ENCODE assay signal across 8 mouse cellular contexts in genomic region chr6:134928096-134928888, GRCm38 (mm10). TPM values are rescaled to one million over a fixed set of nuclear protein-coding genes. Genes with fewer than 3 reads are reported as not detected.
DNase-seq lines count a peak whose midpoint lies in the region; ATAC-seq lines count a peak whose summit lies in the region.

No protein-coding gene starts in this region.

- intact Hi-C loops in left cerebral cortex, postnatal 10 days (cut with DNase I): no loop called here

- H3K36me3 ChIP-seq in hindbrain, embryonic 15.5 days: no peaks in the 10 kb centered on the region

- DNase-seq in ZHBTc4 (ENCODE audit: low read depth, low spot score): peak; percentile 95
- DNase-seq in cerebellum, postnatal 25 days: peak; percentile 84 to 85
- peak; percentile 50 to 58 for DNase-seq in frontal cortex, postnatal 36 days (ENCODE audit: low spot score in 2 of 2)
- DNase-seq in left cerebral cortex, postnatal 10 days (ENCODE audit: extremely low spot score in 1 of 2, low spot score in 2 of 2): peak; percentile 62 to 89
- DNase-seq in right cerebral cortex, postnatal 10 days (ENCODE audit: low spot score in 2 of 2): peak; percentile 83 to 90
- DNase-seq in urinary bladder, postnatal 14 days (ENCODE audit: low spot score): peak; percentile 91

- peak overlapping the region; percentile 88 for H3K27ac ChIP-seq in hindbrain, embryonic 15.5 days (replicated peaks)

- peaks cover 30% of the 10 kb centered on the region for H3K4me1 ChIP-seq in hindbrain, embryonic 15.5 days (replicated peaks)

- H3K4me3 ChIP-seq in hindbrain, embryonic 15.5 days: peak overlapping the region; percentile 65

- no peaks in the 10 kb centered on the region for H3K27me3 ChIP-seq in hindbrain, embryonic 15.5 days

- H3K4me2 ChIP-seq in hindbrain, embryonic 15.5 days: peak overlapping the region; percentile 84

- ATAC-seq in hindbrain, embryonic 15.5 days (ENCODE audit: low FRiP score, low read depth): peak; percentile 91
- ATAC-seq in megakaryocyte progenitor cell, adult 5-6 weeks (replicated peaks; ENCODE audit: poor library complexity): peak; percentile 58

- under 1% methylated on average over 63 of the region's 63 CpGs for WGBS in hindbrain, embryonic 15.5 days

- peak overlapping the region; percentile 52 for H3K9ac ChIP-seq in hindbrain, embryonic 15.5 days

- H3K9me3 ChIP-seq in hindbrain, embryonic 15.5 days: no peaks in the 10 kb centered on the region

RNA-seq across cellular contexts. Expression of gene Cdkn1b, which starts 8.1 kb away (rescaled TPM):
- 17.0 and 21.8 TPM in 2 replicates for polyA plus RNA-seq in hindbrain, embryonic 15.5 days (2015; fragmentation: Nextera tagmentation; extraction: Ambion mirVana)
- 10 to 100 TPM; 45.0 to 46.9 TPM for total RNA-seq in left cerebral cortex, postnatal 10 days (2021)
- total RNA-seq in megakaryocyte progenitor cell, adult 5-6 weeks (2015): 20.1 and 21.1 TPM in 2 replicates
- total RNA-seq in megakaryocyte progenitor cell, adult 5-6 weeks (2017): 36.8 and 39.1 TPM in 2 replicates

RNA-seq across cellular contexts. Expression of gene Gpr19, which starts 29.9 kb away (rescaled TPM):
- 34.3 and 34.5 TPM in 2 replicates for polyA plus RNA-seq in hindbrain, embryonic 15.5 days (2015; fragmentation: Nextera tagmentation; extraction: Ambion mirVana)
- 10 to 100 TPM; 23.4 to 26.0 TPM for total RNA-seq in left cerebral cortex, postnatal 10 days (2021)
- total RNA-seq in megakaryocyte progenitor cell, adult 5-6 weeks (2015): 7.7 and 12.8 TPM in 2 replicates
- 7.2 and 7.6 TPM in 2 replicates for total RNA-seq in megakaryocyte progenitor cell, adult 5-6 weeks (2017)

RNA-seq across cellular contexts. Expression of gene Apold1, which starts 53.2 kb away (rescaled TPM):
- 3.6 and 4.1 TPM in 2 replicates for polyA plus RNA-seq in hindbrain, embryonic 15.5 days (2015; fragmentation: Nextera tagmentation; extraction: Ambion mirVana)
- 1 to 10 TPM; 5.4 to 5.7 TPM for total RNA-seq in left cerebral cortex, postnatal 10 days (2021)
- 0.05 TPM in 1 of 2 replicates, not detected in the other for total RNA-seq in megakaryocyte progenitor cell, adult 5-6 weeks (2015)
- 0.10 TPM in 1 of 2 replicates, not detected in the other for total RNA-seq in megakaryocyte progenitor cell, adult 5-6 weeks (2017)

Comparison
In these comparisons a context has a peak if more than half of its experiments do, and no peak if none do; other contexts are left out.
1. Peak in every context shown above with its lines: DNase-seq, ATAC-seq, H3K4me3 ChIP-seq and H3K27ac ChIP-seq.
2. RNA of gene Apold1, which starts 53.2 kb away (total RNA-seq): 5.4 to 5.7 TPM in left cerebral cortex, postnatal 10 days; 0.05 to 0.10 TPM in megakaryocyte progenitor cell, adult 5-6 weeks; every median in the first group is over 4 times any median in the second.